Mouse (Mus musculus) thymus, postnatal 14 days (tissue): Measurements from ENCODE around the gene Ahcyl1.
"Not testable (repeated sequence)": the region's sequence is repeated elsewhere in the genome, so short reads cannot be mapped to it uniquely, and the experiment has no call there.

ENCODE experiments used
- DNase-seq: peaks from one replicate; pipeline ENCODE4 v3.0.0; 2021

The Ahcyl1 gene

GRCm38 (mm10) chr3:107695948-107696881 is at the start of gene Ahcyl1:
TSS of gene Ahcyl1 (minus strand) at chr3:107696560.
- peak; percentile 99 for DNase-seq

DNA sequence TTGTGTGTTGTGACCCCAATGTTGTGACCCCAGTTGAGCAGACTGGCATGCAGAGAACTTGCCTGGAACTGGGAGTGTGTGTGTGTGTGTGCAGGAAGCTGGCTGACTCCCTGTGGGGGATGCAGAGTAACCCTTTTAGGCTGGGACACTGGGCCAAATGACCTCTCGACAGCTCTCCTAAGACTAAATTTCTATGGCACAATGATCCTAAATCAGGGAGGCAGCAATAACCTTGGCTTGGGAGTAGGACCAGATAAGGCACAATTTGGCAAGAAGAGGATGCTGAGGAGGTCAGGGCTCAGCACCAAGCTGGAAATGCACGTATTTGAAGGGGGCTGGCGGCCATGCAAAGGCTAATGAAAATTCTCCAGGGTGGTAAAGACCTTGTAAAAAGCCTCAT is 49.7 kb upstream of the Ahcyl1 start:
- no peak for DNase-seq

GRCm38 (mm10) chr3:107743650-107744049 is 47.3 kb upstream of the Ahcyl1 start:
- no peak for DNase-seq

GRCm38 (mm10) chr3:107743107-107743506 is 46.7 kb upstream of the Ahcyl1 start:
- no peak for DNase-seq

GRCm38 (mm10) chr3:107742071-107742710 is 45.8 kb upstream of the Ahcyl1 start:
- no peak for DNase-seq

GRCm38 (mm10) chr3:107741387-107741786 is 45.0 kb upstream of the Ahcyl1 start:
- DNase-seq: no peak

- no peak for DNase-seq
Observed at GRCm38 (mm10) chr3:107740578-107741207, 44.3 kb upstream of the Ahcyl1 start.

DNA sequence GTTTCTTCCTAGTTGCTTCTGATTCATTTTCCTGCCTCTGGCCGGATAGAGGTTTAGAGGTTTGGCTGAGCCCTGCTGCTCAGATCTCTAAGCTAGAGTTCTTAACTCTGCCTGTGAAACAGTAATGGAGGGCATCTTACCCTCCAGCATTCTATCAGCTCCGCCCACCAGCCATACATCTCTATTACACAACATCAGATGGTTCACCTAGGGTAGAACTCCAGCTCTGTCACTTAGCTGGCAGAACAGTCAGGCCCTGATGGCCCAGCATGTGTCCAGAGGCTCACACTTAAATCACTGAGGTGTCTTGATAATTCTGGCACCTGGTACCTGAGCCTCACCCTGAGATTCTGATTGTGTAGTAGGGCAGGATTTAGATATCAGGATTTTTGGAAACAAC is 43.6 kb upstream of the Ahcyl1 start:
- DNase-seq: no peak

DNA sequence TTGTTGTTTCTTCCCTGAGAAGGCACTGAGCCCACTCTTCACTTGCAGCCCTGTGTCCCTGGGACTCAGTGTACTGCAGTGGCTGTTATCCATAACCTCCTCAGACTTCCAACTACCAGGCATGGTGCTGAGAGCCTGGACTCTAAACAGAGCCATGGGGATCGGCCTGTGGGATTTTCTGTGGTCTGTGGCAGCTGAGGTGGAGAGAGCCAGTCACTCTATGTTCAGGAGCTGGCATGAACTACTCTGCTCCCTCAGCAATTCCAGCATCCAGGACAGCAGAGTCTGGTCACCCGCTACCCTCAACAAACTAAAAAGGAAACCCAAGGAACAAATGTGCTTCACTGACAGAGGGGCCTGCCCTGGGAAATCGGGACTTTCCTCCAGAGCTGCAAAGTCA is 43.1 kb upstream of the Ahcyl1 start:
- DNase-seq: no peak

GRCm38 (mm10) chr3:107738620-107739019 is 42.3 kb upstream of the Ahcyl1 start:
- DNase-seq: no peak

GRCm38 (mm10) chr3:107737609-107738190 is 41.3 kb upstream of the Ahcyl1 start:
- DNase-seq: no peak

GRCm38 (mm10) chr3:107735620-107736019 is 39.3 kb upstream of the Ahcyl1 start:
- DNase-seq: not testable (repeated sequence)

DNA sequence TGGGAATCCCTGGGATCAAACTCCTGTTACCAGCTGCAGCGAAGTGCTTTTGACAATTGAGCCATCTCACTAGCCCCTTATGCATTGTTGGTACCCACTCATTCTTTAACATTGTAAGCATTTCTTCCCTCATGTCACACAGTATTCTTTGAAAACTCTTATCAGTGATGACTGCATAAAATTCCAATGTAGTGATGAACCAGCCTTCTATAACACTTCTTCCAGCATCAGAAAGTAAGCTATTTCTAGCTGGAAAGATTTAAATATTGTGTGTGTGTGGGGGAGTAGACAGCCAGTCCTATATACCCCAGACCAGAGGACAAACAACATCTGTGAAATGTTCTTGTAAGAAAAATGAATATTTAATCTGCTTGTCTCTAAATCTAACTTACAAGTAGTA is 37.0 kb upstream of the Ahcyl1 start:
- no peak for DNase-seq

DNA sequence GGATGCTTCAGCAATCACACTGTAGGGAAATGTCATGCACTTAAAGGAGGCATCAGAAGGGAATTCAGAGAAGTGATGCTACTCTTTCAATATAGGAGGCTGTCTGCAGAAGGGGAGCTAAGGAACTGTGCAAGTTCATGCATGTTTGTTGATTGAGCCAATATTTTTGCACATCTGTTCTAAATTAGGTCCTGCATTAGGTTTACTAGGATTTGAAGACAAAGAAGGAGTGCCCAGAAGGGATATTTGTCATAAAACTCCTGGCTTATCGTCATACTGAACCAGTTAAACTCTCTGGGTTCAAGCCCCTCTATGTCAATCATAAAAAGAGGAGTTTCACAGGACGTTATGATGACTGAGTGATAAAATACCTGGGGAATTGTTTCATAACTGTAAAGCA is 33.9 kb upstream of the Ahcyl1 start:
- DNase-seq: no peak

DNA sequence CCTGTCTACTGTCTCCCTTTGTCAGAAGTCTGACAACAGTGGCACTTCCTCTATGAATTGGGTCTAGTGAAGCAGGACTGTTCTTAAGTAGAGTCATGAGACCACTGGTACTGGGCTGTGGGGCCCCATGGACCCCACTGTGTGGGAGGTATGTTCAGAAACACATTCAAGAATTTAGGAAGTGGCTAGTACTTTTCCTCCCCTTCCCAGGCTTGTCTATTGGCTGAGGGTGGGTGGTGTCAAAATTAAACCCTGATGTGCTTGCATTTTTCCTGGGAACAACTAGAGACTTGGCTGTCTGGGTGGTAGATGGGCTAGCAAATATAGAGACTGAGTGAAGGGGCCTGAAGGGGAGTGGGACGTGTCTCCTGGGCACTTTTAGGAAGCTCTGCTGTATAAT is 32.1 kb upstream of the Ahcyl1 start:
- DNase-seq: no peak

GRCm38 (mm10) chr3:107715971-107716370 is 19.6 kb upstream of the Ahcyl1 start:
- DNase-seq: no peak

GRCm38 (mm10) chr3:107714276-107714933 is 18.0 kb upstream of the Ahcyl1 start:
- DNase-seq: no peak

DNA sequence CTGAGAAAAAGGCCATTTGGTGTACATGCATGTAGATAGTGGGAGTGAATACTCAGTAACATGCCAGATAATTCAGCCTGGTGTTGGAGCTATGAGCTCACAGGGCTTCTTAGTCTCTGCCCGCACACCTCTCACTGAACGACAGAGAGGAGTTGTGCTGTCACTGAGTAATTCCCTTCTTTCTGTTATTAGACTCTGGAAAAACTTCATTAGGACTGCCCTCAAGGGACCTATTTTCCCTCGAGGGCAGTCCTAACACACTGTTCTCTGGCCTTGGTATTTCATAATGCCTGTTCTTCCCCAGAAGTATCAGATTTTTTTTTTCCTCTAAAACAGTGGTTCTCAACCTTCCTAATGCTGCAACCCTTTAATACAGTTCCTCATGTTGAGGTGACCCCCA is 15.7 kb upstream of the Ahcyl1 start:
- DNase-seq: no peak

- DNase-seq: no peak
Observed at GRCm38 (mm10) chr3:107709156-107709555, 12.8 kb upstream of the Ahcyl1 start.

- no peak for DNase-seq
Observed at GRCm38 (mm10) chr3:107707239-107707638, 10.9 kb upstream of the Ahcyl1 start.

GRCm38 (mm10) chr3:107706164-107706563 is 9.8 kb upstream of the Ahcyl1 start:
- DNase-seq: no peak

GRCm38 (mm10) chr3:107704371-107704705 is 8.0 kb upstream of the Ahcyl1 start:
- DNase-seq: no peak
